In genomic region chr1:69085753-69086152, GRCm38 (mm10) we compare ENCODE assay signal across 28 mouse cellular contexts. TPM values are rescaled to one million over a fixed set of nuclear protein-coding genes. Genes with fewer than 3 reads are reported as not detected.
DNase-seq lines count a peak whose midpoint lies in the region; ATAC-seq lines count a peak whose summit lies in the region.
"Had no signal": no experiment of that assay in that cellular context is flagged by ENCODE, and none has a peak within 500 bp of the region (broad histone marks: within the 10 kb centered on the region; RNA-seq: fewer than 3 reads in every experiment).

No protein-coding gene starts in this region.

- peak overlapping the region; percentile 75 for H3K27ac ChIP-seq in heart, embryonic 10.5 days
- H3K27ac ChIP-seq in heart, embryonic 13.5 days (replicated peaks): peak overlapping the region; percentile 92
- H3K27ac ChIP-seq in heart, embryonic 16.5 days (ENCODE audit: low read length): peak overlapping the region; percentile 86
- H3K27ac ChIP-seq: forebrain, embryonic 10.5 days; forebrain, embryonic 13.5 days; hindbrain, embryonic 14.5 days; hindbrain, postnatal 0 days had no signal

- no peak for ATAC-seq in heart, embryonic 13.5 days (ENCODE audit: extremely low read depth, insufficient number of reproducible peaks, low FRiP score, low TSS enrichment)
- ATAC-seq in heart, embryonic 16.5 days (replicated peaks; ENCODE audit: extremely low read depth, insufficient read depth, low FRiP score): no peak; the same call in 1 of the 2 replicates
- ATAC-seq in CD4-positive, CD25-positive, alpha-beta regulatory T cell, adult 4 months: no peak
- ATAC-seq in monocyte, adult 5-6 weeks (replicated peaks; ENCODE audit: insufficient number of reproducible peaks, low FRiP score, low TSS enrichment, poor library complexity, severe bottlenecking): no peak
- ATAC-seq: activated CD4-positive, CD25-positive, alpha-beta regulatory T cell, adult 4 months; forebrain, embryonic 13.5 days; forebrain, embryonic 16.5 days; hindbrain, postnatal 0 days; inflammation-experienced regulatory T-cells, adult 6 months; intestine, embryonic 16.5 days had no signal

- DNase-seq in heart, embryonic 10.5 days (ENCODE audit: low spot score): no peak
- no peak for DNase-seq in heart, postnatal 36 days
- DNase-seq in heart, adult 11 months: no peak
- DNase-seq: adrenal gland, adult 8-10 months; adrenal gland, postnatal 25 days; cerebellum, adult 11-12 months; cerebellum, adult 8-10 months; cerebellum, postnatal 10 days; cerebellum, postnatal 36 days; gastrocnemius, postnatal 10 days; gastrocnemius, postnatal 36 days; kidney, adult 18-20 months; kidney, adult 9 months had no signal

- WGBS in heart, embryonic 10.5 days: 47% methylated on average over 6 of the region's 6 CpGs
- 31% methylated on average over 6 of the region's 6 CpGs for WGBS in heart, embryonic 13.5 days
- 40% methylated on average over 6 of the region's 6 CpGs for WGBS in heart, embryonic 16.5 days

- peak overlapping the region; percentile 70 for H3K9ac ChIP-seq in heart, embryonic 13.5 days
- peak overlapping the region; percentile 45; the same call in 1 of the 2 replicates for H3K9ac ChIP-seq in heart, embryonic 16.5 days (ENCODE audit: low read length)
- H3K9ac ChIP-seq: forebrain, embryonic 13.5 days; hindbrain, embryonic 14.5 days had no signal

- 0 out of 2 replicates have a peak, but pooled peaks cover 4% of the 10 kb centered on the region for H3K36me3 ChIP-seq in heart, embryonic 10.5 days
- H3K36me3 ChIP-seq in heart, embryonic 13.5 days: no peaks in the 10 kb centered on the region
- no peaks in the 10 kb centered on the region for H3K36me3 ChIP-seq in heart, embryonic 16.5 days (ENCODE audit: control insufficient read depth, insufficient read depth)
- H3K36me3 ChIP-seq: forebrain, embryonic 10.5 days had no signal

- intact Hi-C loops in heart, postnatal 36 days (cut with DNase I): no loop called here

- H3K27me3 ChIP-seq in heart, embryonic 10.5 days (ENCODE audit: insufficient read depth, poor library complexity, severe bottlenecking): no peaks in the 10 kb centered on the region
- no peaks in the 10 kb centered on the region for H3K27me3 ChIP-seq in heart, embryonic 13.5 days (replicated peaks)
- no peaks in the 10 kb centered on the region for H3K27me3 ChIP-seq in heart, embryonic 16.5 days (ENCODE audit: control insufficient read depth, insufficient read depth, low read length)
- H3K27me3 ChIP-seq: forebrain, embryonic 13.5 days had no signal

- H3K4me2 ChIP-seq in heart, embryonic 13.5 days: peak overlapping the region; percentile 64
- peak overlapping the region; percentile 55 for H3K4me2 ChIP-seq in heart, embryonic 16.5 days (ENCODE audit: low read depth, low read length)
- H3K4me2 ChIP-seq: forebrain, embryonic 13.5 days; hindbrain, embryonic 14.5 days had no signal

- H3K4me3 ChIP-seq in heart, embryonic 10.5 days: peak overlapping the region; percentile 40
- H3K4me3 ChIP-seq in heart, embryonic 13.5 days: peak overlapping the region; percentile 44
- H3K4me3 ChIP-seq in heart, embryonic 16.5 days (ENCODE audit: low read length): peak overlapping the region; percentile 41
- H3K4me3 ChIP-seq: forebrain, embryonic 10.5 days; forebrain, embryonic 13.5 days had no signal

- no peaks in the 10 kb centered on the region for H3K9me3 ChIP-seq in heart, embryonic 10.5 days
- H3K9me3 ChIP-seq in heart, embryonic 13.5 days: no peaks in the 10 kb centered on the region
- H3K9me3 ChIP-seq in heart, embryonic 16.5 days (replicated peaks; ENCODE audit: control insufficient read depth, low read length): no peaks in the 10 kb centered on the region
- H3K9me3 ChIP-seq: forebrain, embryonic 10.5 days; forebrain, embryonic 13.5 days had no signal

- H3K4me1 ChIP-seq in heart, embryonic 10.5 days: peaks cover 16% of the 10 kb centered on the region
- peaks cover 32% of the 10 kb centered on the region for H3K4me1 ChIP-seq in heart, embryonic 13.5 days
- peaks cover 10% of the 10 kb centered on the region for H3K4me1 ChIP-seq in heart, embryonic 16.5 days (ENCODE audit: control insufficient read depth, insufficient read depth, low read length)
- H3K4me1 ChIP-seq: forebrain, embryonic 13.5 days had no signal

RNA-seq across cellular contexts. Expression of gene Erbb4, which starts 22.1 kb away (rescaled TPM):
- polyA plus RNA-seq in heart, embryonic 10.5 days (2016; fragmentation: Nextera tagmentation; extraction: Ambion mirVana): 9.8 and 13.6 TPM in 2 replicates
- 10 to 100 TPM; 13.7 to 13.9 TPM for total RNA-seq in heart, postnatal 36 days (2021)
- polyA plus RNA-seq in heart, embryonic 13.5 days (2015; fragmentation: Nextera tagmentation; extraction: Ambion mirVana): 6.2 and 8.1 TPM in 2 replicates
- polyA plus RNA-seq in heart, embryonic 16.5 days (2015; fragmentation: Nextera tagmentation; extraction: Ambion mirVana): 5.9 and 6.2 TPM in 2 replicates
- polyA plus RNA-seq in CD4-positive, CD25-positive, alpha-beta regulatory T cell, adult 4 months (2017; shearing (Covaris generic)): not detected
- not detected in 3 replicates for total RNA-seq in monocyte, adult 5-6 weeks (2017)
- total RNA-seq: ES-E14; granulocyte monocyte progenitor cell, adult 5-6 weeks had no signal
- polyA plus RNA-seq: activated CD4-positive, CD25-positive, alpha-beta regulatory T cell, adult 4 months; C2C12; inflammation-experienced regulatory T-cells, adult 6 months; intestine, embryonic 16.5 days had no signal
